Mouse (Mus musculus) CH12.LX (cell line): ENCODE results near the gene Bub3. TPM values are rescaled to one million over a fixed set of nuclear protein-coding genes. Genes with fewer than 3 reads are reported as not detected.

ENCODE experiments used
- DNase-seq: peaks from one replicate; pipeline ENCODE4 v3.0.0-alpha.2; 2013; ENCODE audit errors: extremely low read depth
- H3K27ac ChIP-seq: 2 replicates; pipeline ENCODE4 v1.5.1; 2012; ENCODE audit warnings: low read depth, mild to moderate bottlenecking, control low read depth, moderate library complexity; ENCODE audit not compliant: insufficient read depth
- H3K27me3 ChIP-seq: replicated peaks from 2 replicates; pipeline ENCODE3; 2012; ENCODE audit warnings: inconsistent platforms
- H3K36me3 ChIP-seq, 2 experiments: replicated peaks in 1 of 2; 2 replicates each; pipeline versions ENCODE3 to v1.6.1; 2012; ENCODE audit warnings: inconsistent platforms in 1 of 2, low read length in 1 of 2, mild to moderate bottlenecking in 1 of 2, mixed read lengths in 1 of 2, moderate library complexity in 1 of 2; ENCODE audit not compliant: control insufficient read depth in 1 of 2, insufficient read depth in 1 of 2
- H3K4me1 ChIP-seq, 2 experiments: 2 replicates each; pipeline ENCODE4 v1.6.1; 2012; ENCODE audit warnings: inconsistent platforms in 1 of 2, moderate library complexity in 1 of 2; ENCODE audit not compliant: insufficient read depth in 2 of 2, control insufficient read depth in 1 of 2
- H3K4me2 ChIP-seq: 2 replicates; pipeline ENCODE4 v1.6.1; 2012; ENCODE audit warnings: low read depth, mild to moderate bottlenecking, control low read depth; ENCODE audit not compliant: poor library complexity, insufficient read depth, severe bottlenecking
- H3K4me3 ChIP-seq, 3 experiments: fragments of 150-350 bp in 1 of 3; sonication (generic) in 1 of 3; replicated peaks in 1 of 3; 2 replicates each; pipeline versions ENCODE3 to v1.5.1; 2011 to 2012; ENCODE audit warnings: low read depth in 2 of 3, low read length in 2 of 3, mild to moderate bottlenecking in 2 of 3, moderate library complexity in 2 of 3, control low read depth in 1 of 3, improper control_type of control experiment in 1 of 3, inconsistent platforms in 1 of 3, mixed read lengths in 1 of 3; ENCODE audit not compliant: poor library complexity in 1 of 3
- H3K79me2 ChIP-seq: replicated peaks from 2 replicates; pipeline ENCODE4 v1.6.1; 2012; ENCODE audit warnings: mild to moderate bottlenecking, moderate library complexity; ENCODE audit not compliant: control insufficient read depth, poor library complexity, insufficient read depth, severe bottlenecking; ENCODE audit errors: extremely low read depth
- H3K9ac ChIP-seq: 2 replicates; pipeline ENCODE4 v1.6.1; 2012; ENCODE audit warnings: low read depth, mild to moderate bottlenecking, control low read depth, moderate library complexity; ENCODE audit not compliant: insufficient read depth
- H3K9me3 ChIP-seq: replicated peaks from 2 replicates; pipeline ENCODE3; 2012; ENCODE audit warnings: low read length, inconsistent platforms, mixed read lengths
- CHD2 ChIP-seq: IDR thresholded peaks from 2 replicates; pipeline ENCODE4 v1.6.1; 2011; ENCODE audit warnings: low read length, improper control_type of control experiment
- CTCF ChIP-seq, 2 experiments: IDR thresholded peaks in 1 of 2; conservative IDR thresholded peaks in 1 of 2; 2 replicates each; pipeline ENCODE4 v1.5.1; 2011 to 2012; ENCODE audit warnings: low read depth in 2 of 2, low read length in 2 of 2, improper control_type of control experiment in 1 of 2, inconsistent platforms in 1 of 2, mild to moderate bottlenecking in 1 of 2, moderate library complexity in 1 of 2
- ELF1 ChIP-seq: IDR thresholded peaks from 2 replicates; pipeline ENCODE4 v1.6.1; 2014; ENCODE audit warnings: low read depth, mild to moderate bottlenecking, inconsistent platforms, low read length, improper control_type of control experiment
- GABPA ChIP-seq: IDR thresholded peaks from 2 replicates; pipeline ENCODE4 v1.6.1; 2012; ENCODE audit warnings: low read depth, low read length, improper control_type of control experiment, inconsistent platforms; ENCODE audit not compliant: insufficient replicate concordance
- JUN ChIP-seq: IDR thresholded peaks from 2 replicates; pipeline ENCODE4 v1.6.1; 2011; ENCODE audit warnings: low read depth, mild to moderate bottlenecking, low read length, improper control_type of control experiment, moderate library complexity; ENCODE audit not compliant: insufficient read depth
- KAT2A ChIP-seq: IDR thresholded peaks from 2 replicates; pipeline ENCODE4 v1.6.1; 2012; ENCODE audit warnings: low read length, improper control_type of control experiment, inconsistent platforms; ENCODE audit not compliant: insufficient replicate concordance
- MAFK ChIP-seq: IDR thresholded peaks from 2 replicates; pipeline ENCODE4 v1.6.1; 2011; ENCODE audit warnings: low read length, improper control_type of control experiment; ENCODE audit not compliant: insufficient replicate concordance
- MAZ ChIP-seq: IDR thresholded peaks from 2 replicates; pipeline ENCODE4 v1.6.1; 2012; ENCODE audit warnings: low read depth, mild to moderate bottlenecking, inconsistent platforms, low read length, improper control_type of control experiment, moderate library complexity
- MEF2A ChIP-seq: IDR thresholded peaks from 2 replicates; pipeline ENCODE4 v1.6.1; 2014; ENCODE audit warnings: low read depth, mild to moderate bottlenecking, inconsistent platforms, low read length, improper control_type of control experiment, borderline replicate concordance
- MYC ChIP-seq: IDR thresholded peaks from 2 replicates; pipeline ENCODE4 v1.6.1; 2011; ENCODE audit warnings: low read depth, mild to moderate bottlenecking, improper control_type of control experiment, low read length
- NELFE ChIP-seq: IDR thresholded peaks from 2 replicates; pipeline ENCODE4 v1.6.1; 2011; ENCODE audit warnings: low read depth, low read length, improper control_type of control experiment
- NRF1 ChIP-seq: IDR thresholded peaks from 2 replicates; pipeline ENCODE4 v1.6.1; 2014; ENCODE audit warnings: low read depth, mild to moderate bottlenecking, inconsistent platforms, low read length, improper control_type of control experiment, moderate library complexity
- PAX5 ChIP-seq: IDR thresholded peaks from 2 replicates; pipeline ENCODE4 v1.6.1; 2012; ENCODE audit warnings: low read length, inconsistent platforms, mixed read lengths
- POLR2A ChIP-seq: IDR thresholded peaks from 2 replicates; pipeline ENCODE4 v1.6.1; 2011; ENCODE audit warnings: low read depth, mild to moderate bottlenecking, improper control_type of control experiment, low read length
- RAD21 ChIP-seq: IDR thresholded peaks from 2 replicates; pipeline ENCODE4 v1.6.1; 2011; ENCODE audit warnings: low read depth, mild to moderate bottlenecking, low read length, improper control_type of control experiment, moderate library complexity
- SMC3 ChIP-seq: IDR thresholded peaks from 2 replicates; pipeline ENCODE4 v1.6.1; 2011; ENCODE audit warnings: low read depth, low read length, improper control_type of control experiment
- ZC3H11A ChIP-seq: IDR thresholded peaks from 2 replicates; pipeline ENCODE4 v1.6.1; 2012; ENCODE audit warnings: low read depth, mild to moderate bottlenecking, inconsistent platforms, low read length, improper control_type of control experiment
- ZMIZ1 ChIP-seq: IDR thresholded peaks from 2 replicates; pipeline ENCODE4 v1.6.1; 2012; ENCODE audit warnings: low read depth, mild to moderate bottlenecking, inconsistent platforms, low read length, improper control_type of control experiment
- ZNF384 ChIP-seq: IDR thresholded peaks from 2 replicates; pipeline ENCODE4 v1.6.1; 2012; ENCODE audit warnings: low read depth, low read length, improper control_type of control experiment, inconsistent platforms
- dilution Hi-C: fragments of 300-500 bp; cut with MboI; formaldehyde crosslinking; loops from 2 replicates; pipeline ENCODE4 v1.14.3; 2020; ENCODE audit warnings: low sequenced_read_pairs; ENCODE audit not compliant: extremely low pct_unique_long_range_greater_than_20kb, extremely low pct_ligation_motif_present
- in situ Hi-C: fragments of 300-500 bp; cut with MboI; formaldehyde crosslinking; loops from 3 replicates; pipeline ENCODE4 v1.14.3; 2019; ENCODE audit warnings: low sequenced_read_pairs, low pct_ligation_motif_present, low pct_unique_long_range_greater_than_20kb, mixed read lengths
- polyA plus RNA-seq: library from polyadenylated mRNA; unstranded; fragments of >175 nt; gene quantifications from 2 replicates; pipeline ENCODE4 v1.2.1, GENCODE M21; 2012; ENCODE audit warnings: low read depth; ENCODE audit not compliant: insufficient read length
- total RNA-seq, 2 experiments: library from RNA; depleted of rRNA; stranded (reverse); fragments of 300-350 nt in 1 of 2; fragments of >200 nt in 1 of 2; gene quantifications; 2 replicates each; pipeline ENCODE4 v1.2.3; 2012 to 2014

Bub3 gene
- total and polyA plus RNA-seq, 3 experiments: 159 to 250 (median 161) TPM

GRCm38 (mm10) chr7:131539979-131540378, 20.0 kb upstream of the Bub3 start:
- in situ Hi-C loops: loop anchor here (10.0 to 25.0 kb wide), 2 partner anchors 247 to 345 kb away; no protein-coding TSS in a partner anchor
- Histone ChIP-seq H3K27ac (no peak overlapping the region), H3K9me3 (peaks cover 34% of the 10 kb centered on the region), H3K4me1 (peaks cover 0 to 3% of the 10 kb centered on the region in 2 experiments; a peak in 1 of 4 replicates), H3K4me2 (0 out of 2 replicates have a peak overlapping the region, but pooled peaks have one; percentile 3), H3K9ac (no peak overlapping the region), H3K27me3 (peaks cover 42% of the 10 kb centered on the region), H3K79me2 (no peaks in the 10 kb centered on the region), H3K36me3 (no peaks in the 10 kb centered on the region), H3K4me3 (no peak overlapping the region)
- DNase-seq: peak; percentile 68
- dilution Hi-C loops: no loop called here
- TF ChIP-seq ZC3H11A: peak; percentile 35
- TF ChIP-seq CTCF (conservative IDR thresholded peaks at IDR 0.05 in 1 of 2, IDR thresholded peaks at IDR 0.05 in 1 of 2; ENCODE audit: low read depth in 2 of 2, low read length in 2 of 2): peak; percentile 60 to 85
- TF ChIP-seq RAD21: peak; percentile 91
- peak; percentile 32; the same call in 1 of the 2 replicates for TF ChIP-seq NELFE
- peak; percentile 67 for TF ChIP-seq SMC3
- no peak for TF ChIP-seq ELF1

GRCm38 (mm10) chr7:131541184-131542114, 18.6 kb upstream of the Bub3 start:
- H3K79me2 ChIP-seq: no peaks in the 10 kb centered on the region

GRCm38 (mm10) chr7:131542115-131542871, 17.7 kb upstream of the Bub3 start, which contains the start of gene Hmx3:
Gene Hmx3 (plus strand): TSS chr7:131542867.
- peaks cover 42% of the 10 kb centered on the region for H3K27me3 ChIP-seq
- H3K36me3 ChIP-seq: no peaks in the 10 kb centered on the region
- no peak for DNase-seq
- H3K4me1 ChIP-seq: peaks cover 0 to 3% of the 10 kb centered on the region in 2 experiments; a peak in 1 of 4 replicates
- in situ Hi-C loops: loop anchor here (25.0 kb wide), 1 partner anchor 245 kb away; no protein-coding TSS in a partner anchor
- no peak within 1 kb of the TSS for H3K27ac ChIP-seq
- TF ChIP-seq MEF2A: no peak
- TF ChIP-seq NELFE: no peak
- no peak for TF ChIP-seq POLR2A
- TF ChIP-seq ZMIZ1: no peak
- TF ChIP-seq MYC: no peak
- no peak for TF ChIP-seq KAT2A
- TF ChIP-seq MAFK: no peak
- TF ChIP-seq JUN: no peak
- TF ChIP-seq CHD2: no peak
- no peak for TF ChIP-seq NRF1
- TF ChIP-seq RAD21: no peak
- no peak for TF ChIP-seq CTCF (conservative IDR thresholded peaks at IDR 0.05 in 1 of 2, IDR thresholded peaks at IDR 0.05 in 1 of 2; ENCODE audit: low read depth in 2 of 2, low read length in 2 of 2)
- TF ChIP-seq PAX5: no peak
- peaks cover 34% of the 10 kb centered on the region for H3K9me3 ChIP-seq
- dilution Hi-C loops: no loop called here
- no peaks in the 10 kb centered on the region for H3K79me2 ChIP-seq
- peak within 1 kb of the TSS; percentile 14 for H3K4me2 ChIP-seq
- 0 out of 2 replicates have a peak within 1 kb of the TSS, but pooled peaks have one; percentile 20 for H3K9ac ChIP-seq
- peak within 1 kb of the TSS in 1 of 3 experiments; percentile 48 for H3K4me3 ChIP-seq

More at GRCm38 (mm10) chr7:131541184-131542114, 18.6 kb upstream of the Bub3 start:
- H3K36me3 ChIP-seq: no peaks in the 10 kb centered on the region
- H3K4me1 ChIP-seq: peaks cover 0 to 3% of the 10 kb centered on the region in 2 experiments; a peak in 1 of 4 replicates
- H3K4me3 ChIP-seq: peak overlapping the region in 1 of 3 experiments; percentile 48
- peaks cover 34% of the 10 kb centered on the region for H3K9me3 ChIP-seq
- in situ Hi-C loops: loop anchor here (25.0 kb wide), 1 partner anchor 246 kb away; no protein-coding TSS in a partner anchor
- TF ChIP-seq ZNF384 (no peak), ELF1 (0 out of 2 replicates have a peak, but pooled peaks have one; percentile 18), GABPA (no peak), MAZ (no peak), SMC3 (no peak)
- no peak overlapping the region for H3K27ac ChIP-seq
- no peak overlapping the region for H3K9ac ChIP-seq
- H3K27me3 ChIP-seq: peaks cover 41% of the 10 kb centered on the region
- H3K4me2 ChIP-seq: 0 out of 2 replicates have a peak overlapping the region, but pooled peaks have one; percentile 14
- dilution Hi-C loops: no loop called here
- DNase-seq: no peak
